Mouse (Mus musculus) myocyte (in vitro differentiated cells): ENCODE measurements around the gene Fam169b. TPM values are rescaled to one million over a fixed set of nuclear protein-coding genes. Genes with fewer than 3 reads are reported as not detected.

Experiments
- H3K27me3 ChIP-seq: one replicate; pipeline ENCODE4 v1.6.1; 2011; ENCODE audit not compliant: control insufficient read depth, insufficient read depth, insufficient read length
- H3K36me3 ChIP-seq: one replicate; pipeline ENCODE4 v1.6.1; 2011; ENCODE audit not compliant: control insufficient read depth, insufficient read depth
- H3K4me2 ChIP-seq: one replicate; pipeline ENCODE4 v1.6.1; 2011; ENCODE audit warnings: low read depth, control low read depth
- H3K4me3 ChIP-seq: one replicate; pipeline ENCODE4 v1.5.1; 2011; ENCODE audit warnings: mild to moderate bottlenecking, control low read depth, moderate library complexity
- H3K79me2 ChIP-seq: one replicate; pipeline ENCODE4 v1.6.1; 2011; ENCODE audit not compliant: control insufficient read depth, insufficient read depth
- H3ac ChIP-seq: one replicate; pipeline ENCODE4 v1.6.1; 2011; ENCODE audit not compliant: control insufficient read depth, insufficient read length
- CEBPB ChIP-seq: IDR thresholded peaks from 2 replicates; pipeline ENCODE4 v1.6.1; 2011; ENCODE audit warnings: mild to moderate bottlenecking, moderate library complexity; ENCODE audit not compliant: poor library complexity, insufficient read depth, severe bottlenecking
- E2F4 ChIP-seq: IDR thresholded peaks from one replicate; pipeline ENCODE4 v1.6.1; 2011; ENCODE audit warnings: mild to moderate bottlenecking, control low read depth, moderate library complexity; ENCODE audit not compliant: insufficient read depth
- MAX ChIP-seq: IDR thresholded peaks from one replicate; pipeline ENCODE4 v1.6.1; 2011; ENCODE audit warnings: low read depth, mild to moderate bottlenecking, control low read depth
- MYOD1 ChIP-seq, 3 experiments: IDR thresholded peaks; one replicate each; pipeline ENCODE4 v1.6.1; 2011; ENCODE audit warnings: control low read depth in 2 of 3, low read depth in 2 of 3, mild to moderate bottlenecking in 2 of 3, moderate library complexity in 1 of 3; ENCODE audit not compliant: insufficient read length in 2 of 3, control insufficient read depth in 1 of 3
- MYOG ChIP-seq, 3 experiments: IDR thresholded peaks; one replicate each; pipeline ENCODE4 v1.6.1; 2011; ENCODE audit warnings: control low read depth in 2 of 3, low read depth in 2 of 3, mild to moderate bottlenecking in 2 of 3; ENCODE audit not compliant: insufficient read length in 2 of 3, control insufficient read depth in 1 of 3, insufficient read depth in 1 of 3
- POLR2A ChIP-seq: IDR thresholded peaks from one replicate; pipeline ENCODE4 v1.6.1; 2011; ENCODE audit warnings: low read depth, mild to moderate bottlenecking, control low read depth, moderate library complexity; ENCODE audit not compliant: insufficient read length
- POLR2AphosphoS2 ChIP-seq: IDR thresholded peaks from one replicate; pipeline ENCODE4 v1.6.1; 2011; ENCODE audit warnings: low read depth, control low read depth; ENCODE audit not compliant: insufficient read length
- REST ChIP-seq: IDR thresholded peaks from one replicate; pipeline ENCODE4 v1.6.1; 2011; ENCODE audit warnings: mild to moderate bottlenecking, control low read depth, moderate library complexity; ENCODE audit not compliant: insufficient read depth, insufficient read length
- SRF ChIP-seq: IDR thresholded peaks from one replicate; pipeline ENCODE4 v1.6.1; 2011; ENCODE audit warnings: low read depth; ENCODE audit not compliant: control insufficient read depth, insufficient read length
- TCF12 ChIP-seq: IDR thresholded peaks from one replicate; pipeline ENCODE4 v1.6.1; 2011; ENCODE audit warnings: mild to moderate bottlenecking, control low read depth; ENCODE audit not compliant: poor library complexity, insufficient read depth, severe bottlenecking
- TCF3 ChIP-seq: IDR thresholded peaks from one replicate; pipeline ENCODE4 v1.6.1; 2011; ENCODE audit warnings: low read depth, control low read depth; ENCODE audit not compliant: insufficient read length
- USF1 ChIP-seq: IDR thresholded peaks from one replicate; pipeline ENCODE4 v1.6.1; 2011; ENCODE audit warnings: low read depth, mild to moderate bottlenecking, control low read depth, moderate library complexity
- polyA plus RNA-seq: library from polyadenylated mRNA; unstranded; fragments of >200 nt; fragmentation: generic; extraction: Trizol; gene quantifications from one replicate; pipeline ENCODE4 v1.2.1, GENCODE M21; 2012; ENCODE audit warnings: missing spikeins

The Fam169b gene
- polyA plus RNA-seq, 1 experiment: 0.79 TPM

- TF ChIP-seq POLR2A: no peak
- TF ChIP-seq USF1: no peak
- TF ChIP-seq TCF12: no peak
- TF ChIP-seq MYOD1 (IDR thresholded peaks at IDR 0.05; ENCODE audit: control insufficient read depth in 1 of 3, insufficient read length in 2 of 3, low read depth in 2 of 3): peak in 2 of 3 experiments; percentile 14 to 42
- no peak for TF ChIP-seq POLR2AphosphoS2
- peak; percentile 52; the same call in 1 of the 2 replicates for TF ChIP-seq CEBPB
- no peaks in the 10 kb centered on the region for H3K36me3 ChIP-seq
- no peak overlapping the region for H3K4me3 ChIP-seq
- H3K79me2 ChIP-seq: no peaks in the 10 kb centered on the region
- peak overlapping the region; percentile 72 for H3K4me2 ChIP-seq
- no peaks in the 10 kb centered on the region for H3K27me3 ChIP-seq
- no peak overlapping the region for H3ac ChIP-seq
Observed at GRCm38 (mm10) chr7:68266691-68267090, 6.9 kb upstream of the Fam169b start.

- Histone ChIP-seq H3K4me3 (no peak overlapping the region), H3K27me3 (no peaks in the 10 kb centered on the region), H3ac (no peak overlapping the region), H3K36me3 (no peaks in the 10 kb centered on the region), H3K79me2 (no peaks in the 10 kb centered on the region), H3K4me2 (no peak overlapping the region)
- TF ChIP-seq CEBPB: no peak
- no peak for TF ChIP-seq MYOD1 (IDR thresholded peaks at IDR 0.05; ENCODE audit: control insufficient read depth in 1 of 3, insufficient read length in 2 of 3, low read depth in 2 of 3)
- no peak for TF ChIP-seq MYOG (IDR thresholded peaks at IDR 0.05; ENCODE audit: control insufficient read depth in 1 of 3, insufficient read depth in 1 of 3, insufficient read length in 2 of 3, low read depth in 2 of 3)
- TF ChIP-seq POLR2AphosphoS2: no peak
- no peak for TF ChIP-seq TCF3
- no peak for TF ChIP-seq SRF
- TF ChIP-seq E2F4: no peak
- no peak for TF ChIP-seq MAX
- TF ChIP-seq REST: no peak
- no peak for TF ChIP-seq POLR2A
- TF ChIP-seq USF1: no peak
- no peak for TF ChIP-seq TCF12
Observed at GRCm38 (mm10) chr7:68270551-68270950, 3.1 kb upstream of the Fam169b start.

- no peak overlapping the region for H3K4me3 ChIP-seq
- no peaks in the 10 kb centered on the region for H3K79me2 ChIP-seq
- H3K4me2 ChIP-seq: no peak overlapping the region
- no peaks in the 10 kb centered on the region for H3K27me3 ChIP-seq
- H3K36me3 ChIP-seq: no peaks in the 10 kb centered on the region
- H3ac ChIP-seq: no peak overlapping the region
- TF ChIP-seq TCF3 (no peak), USF1 (no peak), POLR2AphosphoS2 (no peak), MAX (no peak), REST (no peak), MYOD1 (IDR thresholded peaks at IDR 0.05; ENCODE audit: control insufficient read depth in 1 of 3, insufficient read length in 2 of 3, low read depth in 2 of 3) (no peak), MYOG (IDR thresholded peaks at IDR 0.05; ENCODE audit: control insufficient read depth in 1 of 3, insufficient read depth in 1 of 3, insufficient read length in 2 of 3, low read depth in 2 of 3) (no peak), TCF12 (no peak), SRF (no peak), POLR2A (no peak), CEBPB (no peak), E2F4 (no peak)
Observed at GRCm38 (mm10) chr7:68271816-68272215, 1.8 kb upstream of the Fam169b start.

GRCm38 (mm10) chr7:68272607-68273006 is 1.0 kb upstream of the Fam169b start:
- TF ChIP-seq TCF3 (no peak), MYOG (IDR thresholded peaks at IDR 0.05; ENCODE audit: control insufficient read depth in 1 of 3, insufficient read depth in 1 of 3, insufficient read length in 2 of 3, low read depth in 2 of 3) (no peak), MYOD1 (IDR thresholded peaks at IDR 0.05; ENCODE audit: control insufficient read depth in 1 of 3, insufficient read length in 2 of 3, low read depth in 2 of 3) (no peak), MAX (no peak)
- H3K36me3 ChIP-seq: no peaks in the 10 kb centered on the region
- no peak overlapping the region for H3K4me2 ChIP-seq
- no peaks in the 10 kb centered on the region for H3K79me2 ChIP-seq
- H3K4me3 ChIP-seq: no peak overlapping the region
- H3ac ChIP-seq: no peak overlapping the region
- no peaks in the 10 kb centered on the region for H3K27me3 ChIP-seq

GRCm38 (mm10) chr7:68274218-68274617 is 579 bp downstream of the Fam169b start:
- no peak for TF ChIP-seq REST
- TF ChIP-seq POLR2AphosphoS2: no peak
- TF ChIP-seq MYOD1 (IDR thresholded peaks at IDR 0.05; ENCODE audit: control insufficient read depth in 1 of 3, insufficient read length in 2 of 3, low read depth in 2 of 3): no peak
- TF ChIP-seq E2F4: no peak
- TF ChIP-seq POLR2A: no peak
- no peak for TF ChIP-seq MAX
- H3K27me3 ChIP-seq: no peaks in the 10 kb centered on the region

More at GRCm38 (mm10) chr7:68274218-68274617, 579 bp downstream of the Fam169b start:
- Histone ChIP-seq H3K36me3 (no peaks in the 10 kb centered on the region), H3K4me2 (no peak overlapping the region), H3ac (no peak overlapping the region), H3K79me2 (no peaks in the 10 kb centered on the region), H3K4me3 (no peak overlapping the region)
